Mouse (Mus musculus): ENCODE measurements around the gene 2010315B03Rik.

- no peak for TF ChIP-seq CTCF (IDR thresholded peaks at IDR 0.05; ENCODE audit: low read depth, low read length)
- no peak for TF ChIP-seq TAL1 (conservative IDR thresholded peaks at IDR 0.05; ENCODE audit: low read depth, low read length)
- TF ChIP-seq GATA1 (IDR thresholded peaks at IDR 0.05; ENCODE audit: borderline replicate concordance, low read length) = no peak
- TF ChIP-seq POLR2AphosphoS5 (IDR thresholded peaks at IDR 0.05; ENCODE audit: insufficient replicate concordance, low read depth, low read length) = no peak
These were observed 994 bp downstream of the 2010315B03Rik start for GRCm38 (mm10) chr9:124311502-124311901.
